Mouse (Mus musculus) bone marrow, adult 2 months (tissue): ENCODE results near the gene Fsd2.

Source experiments
- CTCF ChIP-seq: fragments of 200-500 bp; IDR thresholded peaks from 2 replicates; pipeline ENCODE4 v1.5.1; 2011; ENCODE audit warnings: low read length, control low read depth; ENCODE audit not compliant: control insufficient read depth, insufficient read depth
- POLR2A ChIP-seq: fragments of 200-500 bp; IDR thresholded peaks from 2 replicates; pipeline ENCODE4 v1.6.1; 2011; ENCODE audit warnings: low read depth, mild to moderate bottlenecking, control low read depth, low read length, borderline replicate concordance; ENCODE audit not compliant: control insufficient read depth

DNA sequence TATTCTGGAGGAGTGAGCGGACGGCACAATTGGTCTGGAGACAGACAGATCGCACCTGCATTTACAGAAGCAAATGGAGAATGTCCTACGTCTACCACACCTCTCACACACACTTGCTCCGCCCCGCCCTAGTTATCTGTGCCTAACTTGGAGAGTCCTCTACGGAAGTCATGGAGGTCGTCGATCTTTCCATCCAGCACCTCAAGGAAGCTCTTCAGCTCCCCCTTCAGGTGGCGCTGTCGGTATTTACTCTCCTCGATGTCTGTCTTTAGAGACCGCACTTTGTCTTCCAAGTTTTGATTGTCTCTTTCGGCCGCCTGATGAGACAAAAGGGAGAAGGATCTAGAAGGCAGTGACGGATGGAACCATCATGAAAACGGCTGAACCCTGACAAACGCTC, 43.4 kb upstream of the Fsd2 start:
- TF ChIP-seq CTCF (peak; percentile 24; the same call in 1 of the 2 replicates), POLR2A (no peak)
